Mouse (Mus musculus) liver, embryonic 14.5 days (tissue): ENCODE results near the gene Cfap74. TPM values are rescaled to one million over a fixed set of nuclear protein-coding genes. Genes with fewer than 3 reads are reported as not detected.

Experiments
- ATAC-seq: fragments of 200-750 bp; cut with Nextera tagmentation; 2 replicates; pipeline ENCODE4 v1.8.0; 2017; ENCODE audit warnings: moderate number of reproducible peaks, mild to moderate bottlenecking, moderate library complexity; ENCODE audit not compliant: insufficient read depth
- DNase-seq, 3 experiments: peaks; one replicate each; pipeline ENCODE4 v3.0.0-alpha.2; 2012 to 2013; ENCODE audit warnings: low read depth in 3 of 3, low spot score in 3 of 3
- H3K27ac ChIP-seq: fragments of 300-500 bp; sonication (generic); 2 replicates; pipeline ENCODE4 v1.5.1; 2014; ENCODE audit warnings: moderate library complexity, mild to moderate bottlenecking, control low read depth, inconsistent platforms
- H3K27me3 ChIP-seq: fragments of 300-500 bp; sonication (generic); 2 replicates; pipeline ENCODE4 v1.6.1; 2014; ENCODE audit warnings: mild to moderate bottlenecking, low read length, moderate library complexity; ENCODE audit not compliant: control insufficient read depth, insufficient read depth
- H3K36me3 ChIP-seq: fragments of 300-500 bp; sonication (generic); replicated peaks from 2 replicates; pipeline ENCODE4 v1.6.1; 2014; ENCODE audit warnings: low read depth; ENCODE audit not compliant: control insufficient read depth, insufficient read depth
- H3K4me1 ChIP-seq, 2 experiments: fragments of 200-500 bp in 1 of 2; fragments of 300-500 bp in 1 of 2; sonication (generic) in 1 of 2; replicated peaks; 2 replicates each; pipeline ENCODE4 v1.6.1; 2012 to 2014; ENCODE audit warnings: antibody characterized with exemption in 1 of 2, inconsistent platforms in 1 of 2, low read length in 1 of 2; ENCODE audit not compliant: control insufficient read depth in 2 of 2, insufficient read depth in 2 of 2
- H3K4me2 ChIP-seq: fragments of 300-500 bp; sonication (generic); 2 replicates; pipeline ENCODE4 v1.6.1; 2014; ENCODE audit warnings: low read depth, mild to moderate bottlenecking, control low read depth, moderate library complexity
- H3K4me3 ChIP-seq, 2 experiments: fragments of 200-500 bp in 1 of 2; fragments of 300-500 bp in 1 of 2; sonication (generic) in 1 of 2; 2 replicates each; pipeline ENCODE4 v1.5.1; 2012 to 2014; ENCODE audit warnings: low read depth in 2 of 2, low read length in 2 of 2, mild to moderate bottlenecking in 2 of 2, control low read depth in 1 of 2, inconsistent platforms in 1 of 2, moderate library complexity in 1 of 2; ENCODE audit not compliant: insufficient read depth in 1 of 2
- H3K9ac ChIP-seq: fragments of 300-500 bp; sonication (generic); replicated peaks from 2 replicates; pipeline ENCODE4 v1.6.1; 2014; ENCODE audit warnings: mild to moderate bottlenecking, control low read depth, moderate library complexity
- H3K9me3 ChIP-seq: fragments of 300-500 bp; sonication (generic); 2 replicates; pipeline ENCODE4 v1.6.1; 2016; ENCODE audit warnings: low read length, mixed read lengths; ENCODE audit not compliant: control insufficient read depth
- CTCF ChIP-seq: IDR thresholded peaks from 2 replicates; pipeline ENCODE4 v1.5.1; 2016; ENCODE audit warnings: antibody characterized with exemption, low read depth, control low read depth
- EP300 ChIP-seq: IDR thresholded peaks from 2 replicates; pipeline ENCODE4 v1.6.1; 2016; ENCODE audit warnings: antibody characterized with exemption, low read depth
- WGBS: fragments of 180-500 bp; shearing (Covaris S2); extraction: QIAGEN DNeasy Blood & Tissue Kit; methylation state at CpG from one replicate; pipeline ENCODE4 v1.1.7; 2014; ENCODE audit not compliant: insufficient replicate concordance; 5-methylcytosine and 5-hydroxymethylcytosine counted together
- polyA plus RNA-seq, 2 experiments: library from polyadenylated mRNA; depleted of rRNA in 1 of 2; stranded (reverse) in 1 of 2; unstranded in 1 of 2; fragments of >200 nt; fragmentation: Nextera tagmentation in 1 of 2; extraction: Ambion mirVana in 1 of 2; gene quantifications; 2 replicates each; pipeline versions ENCODE4 v1.2.1 to v1.2.3; 2012 to 2014

Cfap74 gene
- polyA plus RNA-seq, 2 experiments = 0.03 to 0.08 TPM

DNA sequence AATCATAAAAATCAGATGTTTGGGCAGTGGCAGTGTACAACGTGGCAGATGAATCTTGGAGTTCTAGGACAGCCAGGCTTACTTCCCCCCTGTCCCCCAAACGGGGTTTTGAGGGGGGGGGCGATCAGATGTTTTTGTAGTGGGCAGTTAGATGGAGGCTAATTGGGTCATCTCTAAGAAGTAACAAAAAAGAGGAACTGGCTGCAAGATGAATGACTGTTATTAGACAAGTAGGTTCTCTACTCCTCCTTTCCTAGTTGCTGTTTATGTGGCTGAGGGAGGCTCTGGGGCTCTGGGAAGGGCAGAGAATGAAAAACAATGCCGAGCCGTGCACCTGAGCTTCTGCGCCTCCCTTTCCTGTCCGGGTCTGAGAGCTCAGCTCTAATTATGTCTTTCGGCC lies 96.1 kb downstream of the Cfap74 start:
- H3K4me1 ChIP-seq = peaks cover 4 to 10% of the 10 kb centered on the region in 2 experiments; a peak in 3 of 4 replicates
- H3K36me3 ChIP-seq = no peaks in the 10 kb centered on the region
- no peak overlapping the region for H3K9ac ChIP-seq
- no peak overlapping the region for H3K27ac ChIP-seq
- no peaks in the 10 kb centered on the region for H3K9me3 ChIP-seq
- H3K4me2 ChIP-seq = no peak overlapping the region
- DNase-seq (no peak), ATAC-seq (no peak)
- no peaks in the 10 kb centered on the region for H3K27me3 ChIP-seq
- TF ChIP-seq EP300 (no peak), CTCF (no peak)
- no peak overlapping the region for H3K4me3 ChIP-seq
- 21% methylated on average over 8 of the region's 8 CpGs for WGBS

DNA sequence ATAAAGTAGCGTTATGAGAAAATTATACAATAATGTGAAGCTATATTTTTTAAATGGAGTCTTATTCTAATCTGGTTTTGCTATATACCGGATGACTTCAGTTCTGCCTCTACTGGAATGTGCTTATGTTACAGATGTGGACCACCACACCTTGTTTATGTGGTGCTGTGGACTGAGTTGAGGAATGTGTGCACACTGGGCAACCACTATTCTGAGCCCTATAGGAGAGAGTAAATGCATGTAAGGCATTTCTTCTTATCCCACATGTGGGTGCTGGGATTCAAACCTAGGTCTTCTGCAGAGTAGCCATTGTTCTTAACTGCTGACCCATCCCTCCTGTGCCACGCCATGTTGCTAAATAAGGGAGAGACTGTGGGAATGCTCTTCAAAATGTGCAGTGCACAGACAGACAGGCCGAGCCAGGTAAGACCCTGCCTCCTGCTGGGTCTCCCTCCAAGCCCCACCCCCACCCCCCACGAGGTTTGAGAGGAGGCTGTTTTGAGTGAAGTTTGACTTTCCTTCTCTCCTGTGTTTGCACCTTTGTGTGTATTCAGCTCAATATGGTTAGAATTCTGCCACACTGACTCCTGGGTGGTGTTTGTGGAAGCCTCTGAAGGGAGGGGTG lies 96.8 kb downstream of the Cfap74 start:
- DNase-seq (no peak), ATAC-seq (no peak)
- Histone ChIP-seq H3K4me2 (no peak overlapping the region), H3K4me1 (peaks cover 4 to 10% of the 10 kb centered on the region in 2 experiments; a peak in 3 of 4 replicates), H3K27me3 (no peaks in the 10 kb centered on the region), H3K36me3 (no peaks in the 10 kb centered on the region), H3K9ac (no peak overlapping the region), H3K27ac (no peak overlapping the region), H3K4me3 (no peak overlapping the region), H3K9me3 (no peaks in the 10 kb centered on the region)
- WGBS = 74% methylated on average over 5 of the region's 5 CpGs
- TF ChIP-seq CTCF (no peak), EP300 (no peak)

DNA sequence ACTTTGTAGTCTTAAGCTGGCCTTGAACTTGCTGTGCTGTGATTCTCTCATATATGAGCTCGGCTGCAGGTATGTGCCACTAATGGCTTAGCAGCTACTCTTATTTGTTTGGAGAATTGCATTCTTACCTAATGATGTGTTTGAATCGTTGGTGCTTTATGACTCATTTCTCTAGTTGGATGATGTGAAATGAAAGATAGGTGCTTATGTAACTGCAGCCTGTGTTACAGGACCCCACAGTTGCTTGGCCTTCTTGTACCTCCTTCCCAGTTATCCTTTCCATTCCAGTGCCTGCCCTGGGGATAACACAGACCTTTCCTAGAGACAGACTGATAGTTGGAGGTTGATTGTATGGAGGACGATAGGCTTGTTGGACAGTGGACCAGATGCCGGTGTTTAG lies 99.6 kb downstream of the Cfap74 start:
- DNase-seq (no peak), ATAC-seq (no peak)
- peaks cover 4 to 10% of the 10 kb centered on the region in 2 experiments; a peak in 3 of 4 replicates for H3K4me1 ChIP-seq
- H3K4me3 ChIP-seq = no peak overlapping the region
- 79% methylated on average over 4 of the region's 4 CpGs for WGBS
- no peak overlapping the region for H3K4me2 ChIP-seq
- no peaks in the 10 kb centered on the region for H3K9me3 ChIP-seq
- TF ChIP-seq EP300 (no peak), CTCF (no peak)
- no peaks in the 10 kb centered on the region for H3K27me3 ChIP-seq
- H3K27ac ChIP-seq = no peak overlapping the region
- H3K9ac ChIP-seq = no peak overlapping the region
- H3K36me3 ChIP-seq = no peaks in the 10 kb centered on the region

DNA sequence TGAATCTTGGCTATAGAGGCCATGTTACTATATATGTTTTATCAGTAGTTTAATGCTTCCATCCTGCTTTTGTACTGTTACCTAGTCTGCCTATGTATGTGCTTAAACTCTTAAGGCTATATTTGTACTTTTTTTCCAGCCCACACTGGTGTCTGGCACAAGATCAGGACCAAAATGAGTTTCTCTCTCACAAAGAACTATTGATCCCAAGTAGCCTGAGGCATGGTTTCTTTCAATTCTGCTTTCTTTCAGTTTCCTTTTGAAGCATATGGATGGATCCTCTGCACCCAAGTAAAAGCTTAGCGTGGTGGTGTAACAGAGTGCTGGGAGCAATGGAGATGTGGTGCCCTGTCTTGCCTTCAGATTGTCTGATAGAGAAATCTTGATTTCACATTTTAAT lies 102.0 kb downstream of the Cfap74 start:
- H3K36me3 ChIP-seq = no peaks in the 10 kb centered on the region
- no peak overlapping the region for H3K4me2 ChIP-seq
- WGBS = 74% methylated on average over 1 of the region's 1 CpGs
- peaks cover 0 to 4% of the 10 kb centered on the region in 2 experiments; a peak in 1 of 4 replicates for H3K4me1 ChIP-seq
- H3K4me3 ChIP-seq = no peak overlapping the region
- no peaks in the 10 kb centered on the region for H3K27me3 ChIP-seq
- TF ChIP-seq CTCF (no peak), EP300 (no peak)
- no peaks in the 10 kb centered on the region for H3K9me3 ChIP-seq
- no peak overlapping the region for H3K27ac ChIP-seq
- H3K9ac ChIP-seq = no peak overlapping the region
- ATAC-seq (no peak), DNase-seq (no peak)

DNA sequence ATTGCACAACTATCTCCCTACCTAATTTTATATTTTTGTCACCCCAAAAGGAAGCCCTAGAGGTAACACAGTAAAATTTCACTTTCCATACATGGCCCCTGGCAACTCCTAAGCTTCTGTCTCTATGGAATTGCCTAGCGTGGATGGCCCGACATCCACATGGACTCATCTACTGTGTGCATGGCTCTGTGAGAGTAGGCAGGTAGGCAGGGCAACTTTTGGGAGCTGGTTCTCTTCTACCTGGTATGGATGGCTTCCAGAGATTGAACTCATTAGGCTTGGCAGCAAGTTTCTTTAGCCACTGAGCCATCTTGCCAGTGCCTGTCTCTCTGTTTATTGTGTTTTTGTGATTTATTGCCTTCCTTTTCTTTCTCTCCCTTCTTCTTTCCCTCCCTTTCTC lies 105.8 kb downstream of the Cfap74 start:
- H3K9me3 ChIP-seq = no peaks in the 10 kb centered on the region
- H3K27ac ChIP-seq = no peak overlapping the region
- H3K36me3 ChIP-seq = no peaks in the 10 kb centered on the region
- no peaks in the 10 kb centered on the region for H3K27me3 ChIP-seq
- no peak overlapping the region for H3K4me2 ChIP-seq
- no peak for ATAC-seq
- no peak overlapping the region for H3K9ac ChIP-seq
- no peak for DNase-seq
- H3K4me1 ChIP-seq = no peaks in the 10 kb centered on the region
- no peak overlapping the region for H3K4me3 ChIP-seq
- WGBS = 72% methylated on average over 2 of the region's 2 CpGs
- TF ChIP-seq EP300 (no peak), CTCF (no peak)

Other genes with a start within 250 kb of the Cfap74 start
- 4.3 and 4.5 TPM in 2 replicates for gene Ski, start 186.6 kb upstream of the Cfap74 start, polyA plus RNA-seq (2012; rRNA removed)
- gene Ski, start 186.6 kb upstream of the Cfap74 start, polyA plus RNA-seq (2014; fragmentation: Nextera tagmentation; extraction: Ambion mirVana) = 2.4 and 2.8 TPM in 2 replicates
- gene Faap20, start 159.4 kb upstream of the Cfap74 start, polyA plus RNA-seq (2012; rRNA removed) = 12.2 and 12.8 TPM in 2 replicates
- gene Faap20, start 159.4 kb upstream of the Cfap74 start, polyA plus RNA-seq (2014; fragmentation: Nextera tagmentation; extraction: Ambion mirVana) = 14.8 and 20.5 TPM in 2 replicates
- 0.71 and 0.99 TPM in 2 replicates for gene Prkcz, start 47.8 kb upstream of the Cfap74 start, polyA plus RNA-seq (2012; rRNA removed)
- 1.3 and 1.7 TPM in 2 replicates for gene Prkcz, start 47.8 kb upstream of the Cfap74 start, polyA plus RNA-seq (2014; fragmentation: Nextera tagmentation; extraction: Ambion mirVana)
- 0.02 TPM in 1 of 2 replicates, not detected in the other for gene Gabrd, start 11.1 kb upstream of the Cfap74 start, polyA plus RNA-seq (2012; rRNA removed)
- gene Gabrd, start 11.1 kb upstream of the Cfap74 start, polyA plus RNA-seq (2014; fragmentation: Nextera tagmentation; extraction: Ambion mirVana) = not detected in 2 replicates
- not detected in 2 replicates for gene Tmem52, start 59.9 kb downstream of the Cfap74 start, polyA plus RNA-seq (2012; rRNA removed)
- gene Tmem52, start 59.9 kb downstream of the Cfap74 start, polyA plus RNA-seq (2014; fragmentation: Nextera tagmentation; extraction: Ambion mirVana) = not detected in 2 replicates
- 92.8 and 127 TPM in 2 replicates for gene Gnb1, start 82.2 kb downstream of the Cfap74 start, polyA plus RNA-seq (2012; rRNA removed)
- 98.7 and 108 TPM in 2 replicates for gene Gnb1, start 82.2 kb downstream of the Cfap74 start, polyA plus RNA-seq (2014; fragmentation: Nextera tagmentation; extraction: Ambion mirVana)
- 32.0 and 32.2 TPM in 2 replicates for gene Nadk, start 153.2 kb downstream of the Cfap74 start, polyA plus RNA-seq (2012; rRNA removed)
- 40.2 and 48.4 TPM in 2 replicates for gene Nadk, start 153.2 kb downstream of the Cfap74 start, polyA plus RNA-seq (2014; fragmentation: Nextera tagmentation; extraction: Ambion mirVana)
- gene Slc35e2, start 192.2 kb downstream of the Cfap74 start, polyA plus RNA-seq (2012; rRNA removed) = 4.1 and 4.2 TPM in 2 replicates
- gene Slc35e2, start 192.2 kb downstream of the Cfap74 start, polyA plus RNA-seq (2014; fragmentation: Nextera tagmentation; extraction: Ambion mirVana) = 6.7 and 7.9 TPM in 2 replicates
- 12.6 and 21.4 TPM in 2 replicates for gene Cdk11b, start 215.7 kb downstream of the Cfap74 start, polyA plus RNA-seq (2012; rRNA removed)
- 16.3 and 19.4 TPM in 2 replicates for gene Cdk11b, start 215.7 kb downstream of the Cfap74 start, polyA plus RNA-seq (2014; fragmentation: Nextera tagmentation; extraction: Ambion mirVana)
- gene Gm10563, start 236.2 kb downstream of the Cfap74 start, polyA plus RNA-seq (2012; rRNA removed) = not detected in 2 replicates
- not detected in 2 replicates for gene Gm10563, start 236.2 kb downstream of the Cfap74 start, polyA plus RNA-seq (2014; fragmentation: Nextera tagmentation; extraction: Ambion mirVana)
- 3.4 and 5.4 TPM in 2 replicates for gene Mmp23, start 244.2 kb downstream of the Cfap74 start, polyA plus RNA-seq (2012; rRNA removed)
- gene Mmp23, start 244.2 kb downstream of the Cfap74 start, polyA plus RNA-seq (2014; fragmentation: Nextera tagmentation; extraction: Ambion mirVana) = 2.8 TPM in 2 replicates